Mouse (Mus musculus): ENCODE measurements around the gene Top3a. TPM values are rescaled to one million over a fixed set of nuclear protein-coding genes. Genes with fewer than 3 reads are reported as not detected.

The Top3a gene
- polyA plus RNA-seq, 2 experiments: 14.3 to 17.5 TPM

DNA sequence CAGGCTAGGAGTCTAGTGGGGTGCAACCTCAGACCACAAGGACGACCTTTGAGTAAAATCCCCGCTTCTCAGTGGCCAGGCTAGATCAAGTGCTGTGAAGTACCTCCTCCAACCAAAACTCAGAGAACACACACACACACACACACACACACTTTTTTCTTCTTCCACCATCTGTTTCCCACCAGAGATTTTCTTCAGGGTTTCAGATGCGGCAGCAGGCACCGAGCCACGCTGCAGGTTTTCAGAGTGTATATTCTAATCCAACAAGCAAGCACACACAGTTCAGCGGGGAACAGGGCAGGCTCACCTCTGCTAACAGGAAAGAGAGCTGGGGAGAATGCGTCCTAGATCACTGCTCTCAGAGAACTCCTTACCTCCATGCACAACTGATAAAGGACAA, 21.6 kb downstream of the Top3a start:
- no peak for DNase-seq (ENCODE audit: low spot score)
- H3K4me3 ChIP-seq (replicated peaks; ENCODE audit: low read length): no peak overlapping the region
- WGBS: 95% methylated on average over 7 of the region's 7 CpGs
- ATAC-seq (ENCODE audit: low FRiP score, low read depth): no peak
- no peak overlapping the region for H3K9ac ChIP-seq (ENCODE audit: low read depth, low read length, severe bottlenecking)
- H3K36me3 ChIP-seq (ENCODE audit: control insufficient read depth, insufficient read depth, low read length): peaks cover 87% of the 10 kb centered on the region
- no peak overlapping the region for H3K4me2 ChIP-seq (replicated peaks; ENCODE audit: low read depth, low read length, severe bottlenecking)
- no peak for TF ChIP-seq POLR2A (IDR thresholded peaks at IDR 0.05; ENCODE audit: borderline replicate concordance, extremely low read depth, insufficient read depth, insufficient read length)
- H3K27ac ChIP-seq (replicated peaks; ENCODE audit: low read depth, low read length): no peak overlapping the region
- no peaks in the 10 kb centered on the region for H3K4me1 ChIP-seq (ENCODE audit: control insufficient read depth, insufficient read depth, low read length)
- H3K9me3 ChIP-seq (ENCODE audit: control insufficient read depth, low read length): no peaks in the 10 kb centered on the region
- H3K27me3 ChIP-seq (ENCODE audit: control insufficient read depth, insufficient read depth, low read length): no peaks in the 10 kb centered on the region

DNA sequence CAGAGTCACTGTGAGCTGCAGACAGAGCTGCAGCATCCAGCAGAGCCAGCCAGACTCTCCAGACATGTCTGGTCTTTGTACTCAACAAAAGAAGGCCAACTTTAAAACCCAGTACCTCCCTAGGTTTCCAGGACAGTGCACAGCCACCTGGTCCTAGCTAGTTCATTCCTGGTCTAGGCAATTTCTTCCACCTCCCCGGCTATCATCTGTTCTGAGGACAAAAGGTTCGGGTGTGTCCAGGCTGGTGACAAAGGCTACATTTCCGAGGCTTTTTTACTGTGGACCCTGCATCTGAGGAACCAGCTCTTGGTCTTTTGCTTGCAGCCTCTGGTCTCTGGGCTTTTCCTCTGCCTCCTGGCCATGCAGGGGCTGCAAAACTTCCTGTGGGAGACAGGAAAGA, 36.8 kb downstream of the Top3a start:
- DNase-seq (ENCODE audit: low spot score) (no peak), ATAC-seq (ENCODE audit: low FRiP score, low read depth) (no peak)
- Histone ChIP-seq H3K27me3 (ENCODE audit: control insufficient read depth, insufficient read depth, low read length) (no peaks in the 10 kb centered on the region), H3K36me3 (ENCODE audit: control insufficient read depth, insufficient read depth, low read length) (peaks cover 54% of the 10 kb centered on the region), H3K9me3 (ENCODE audit: control insufficient read depth, low read length) (no peaks in the 10 kb centered on the region), H3K27ac (replicated peaks; ENCODE audit: low read depth, low read length) (no peak overlapping the region), H3K4me2 (replicated peaks; ENCODE audit: low read depth, low read length, severe bottlenecking) (no peak overlapping the region), H3K4me1 (ENCODE audit: control insufficient read depth, insufficient read depth, low read length) (no peaks in the 10 kb centered on the region), H3K4me3 (replicated peaks; ENCODE audit: low read length) (no peak overlapping the region), H3K9ac (ENCODE audit: low read depth, low read length, severe bottlenecking) (no peak overlapping the region)
- 84% methylated on average over 3 of the region's 3 CpGs for WGBS
- no peak for TF ChIP-seq POLR2A (IDR thresholded peaks at IDR 0.05; ENCODE audit: borderline replicate concordance, extremely low read depth, insufficient read depth, insufficient read length)

DNA sequence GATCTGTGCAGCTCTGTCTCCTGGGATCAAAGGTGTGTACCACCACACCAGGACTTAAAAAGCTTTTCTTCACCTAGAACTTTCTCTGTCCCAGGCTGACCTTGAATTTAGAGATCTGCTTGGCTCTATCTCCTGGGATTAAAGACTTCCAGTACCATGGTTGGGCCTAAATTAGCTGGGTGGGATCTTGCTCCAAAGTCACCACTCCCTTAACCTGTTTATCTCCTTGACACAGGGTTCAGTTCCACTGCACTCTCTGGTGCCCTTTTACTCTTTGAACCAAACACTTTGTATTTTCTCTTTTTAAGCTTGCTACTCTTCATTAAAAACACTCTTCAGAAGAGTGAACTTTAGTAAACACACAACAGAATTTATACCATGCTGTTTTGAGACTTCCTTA, 39.7 kb downstream of the Top3a start:
- no peak for ATAC-seq (ENCODE audit: low FRiP score, low read depth)
- Histone ChIP-seq H3K9me3 (ENCODE audit: control insufficient read depth, low read length) (no peaks in the 10 kb centered on the region), H3K36me3 (ENCODE audit: control insufficient read depth, insufficient read depth, low read length) (peaks cover 28% of the 10 kb centered on the region), H3K27ac (replicated peaks; ENCODE audit: low read depth, low read length) (no peak overlapping the region), H3K4me3 (replicated peaks; ENCODE audit: low read length) (no peak overlapping the region), H3K4me2 (replicated peaks; ENCODE audit: low read depth, low read length, severe bottlenecking) (no peak overlapping the region), H3K9ac (ENCODE audit: low read depth, low read length, severe bottlenecking) (no peak overlapping the region), H3K27me3 (ENCODE audit: control insufficient read depth, insufficient read depth, low read length) (no peaks in the 10 kb centered on the region), H3K4me1 (ENCODE audit: control insufficient read depth, insufficient read depth, low read length) (no peaks in the 10 kb centered on the region)
- TF ChIP-seq POLR2A (IDR thresholded peaks at IDR 0.05; ENCODE audit: borderline replicate concordance, extremely low read depth, insufficient read depth, insufficient read length): no peak
- DNase-seq (ENCODE audit: low spot score): no peak

DNA sequence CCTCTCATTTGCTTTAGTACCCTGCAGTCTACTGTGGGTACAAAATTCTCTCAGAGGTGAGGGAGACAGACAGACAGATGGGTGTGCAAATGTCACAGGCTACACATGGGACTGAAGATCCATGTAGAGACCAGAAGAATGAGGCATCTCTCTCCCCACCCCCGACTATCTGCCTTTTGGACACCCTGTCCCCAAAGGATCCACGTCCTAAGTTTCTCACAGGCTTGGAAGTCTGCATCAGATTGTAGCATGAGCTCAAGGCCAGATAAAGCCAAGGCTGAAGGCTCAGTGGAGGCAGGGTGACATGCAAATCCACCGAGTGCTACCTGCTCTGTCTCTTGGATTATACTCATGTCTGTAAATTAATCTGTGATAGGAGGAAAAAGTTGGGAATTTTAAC, 40.7 kb downstream of the Top3a start:
- Histone ChIP-seq H3K9me3 (ENCODE audit: control insufficient read depth, low read length) (no peaks in the 10 kb centered on the region), H3K27ac (replicated peaks; ENCODE audit: low read depth, low read length) (no peak overlapping the region), H3K4me2 (replicated peaks; ENCODE audit: low read depth, low read length, severe bottlenecking) (no peak overlapping the region), H3K4me3 (replicated peaks; ENCODE audit: low read length) (no peak overlapping the region), H3K27me3 (ENCODE audit: control insufficient read depth, insufficient read depth, low read length) (no peaks in the 10 kb centered on the region), H3K36me3 (ENCODE audit: control insufficient read depth, insufficient read depth, low read length) (peaks cover 27% of the 10 kb centered on the region), H3K9ac (ENCODE audit: low read depth, low read length, severe bottlenecking) (no peak overlapping the region), H3K4me1 (ENCODE audit: control insufficient read depth, insufficient read depth, low read length) (no peaks in the 10 kb centered on the region)
- DNase-seq (ENCODE audit: low spot score): no peak
- ATAC-seq (ENCODE audit: low FRiP score, low read depth): no peak
- no peak for TF ChIP-seq POLR2A (IDR thresholded peaks at IDR 0.05; ENCODE audit: borderline replicate concordance, extremely low read depth, insufficient read depth, insufficient read length)
- 80% methylated on average over 3 of the region's 3 CpGs for WGBS

DNA sequence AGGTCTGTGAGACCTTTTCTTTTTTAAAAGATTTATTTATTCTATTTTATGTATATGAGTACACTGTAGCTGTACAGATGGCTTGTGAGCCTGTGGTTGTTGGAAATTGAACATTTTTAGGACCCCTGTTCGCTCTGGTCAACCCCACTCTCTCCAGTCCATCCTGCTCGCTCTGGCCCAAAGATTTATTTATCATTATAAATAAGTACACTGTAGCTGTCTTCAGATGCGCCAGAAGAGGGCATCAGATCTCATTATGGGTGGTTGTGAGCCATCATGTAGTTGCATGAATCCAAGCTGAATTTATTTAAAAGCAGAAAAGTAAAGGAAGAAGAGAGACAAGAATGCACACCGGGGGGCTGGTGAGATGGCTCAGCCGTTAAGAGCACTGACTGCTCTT, 42.0 kb downstream of the Top3a start:
- H3K27me3 ChIP-seq (ENCODE audit: control insufficient read depth, insufficient read depth, low read length): no peaks in the 10 kb centered on the region
- H3K4me2 ChIP-seq (replicated peaks; ENCODE audit: low read depth, low read length, severe bottlenecking): no peak overlapping the region
- H3K9me3 ChIP-seq (ENCODE audit: control insufficient read depth, low read length): no peaks in the 10 kb centered on the region
- ATAC-seq (ENCODE audit: low FRiP score, low read depth): no peak
- no peaks in the 10 kb centered on the region for H3K4me1 ChIP-seq (ENCODE audit: control insufficient read depth, insufficient read depth, low read length)
- no peak overlapping the region for H3K27ac ChIP-seq (replicated peaks; ENCODE audit: low read depth, low read length)
- H3K9ac ChIP-seq (ENCODE audit: low read depth, low read length, severe bottlenecking): no peak overlapping the region
- WGBS: 86% methylated on average over 5 of the region's 5 CpGs
- no peak for TF ChIP-seq POLR2A (IDR thresholded peaks at IDR 0.05; ENCODE audit: borderline replicate concordance, extremely low read depth, insufficient read depth, insufficient read length)
- DNase-seq (ENCODE audit: low spot score): no peak
- H3K4me3 ChIP-seq (replicated peaks; ENCODE audit: low read length): no peak overlapping the region
- peaks cover 32% of the 10 kb centered on the region for H3K36me3 ChIP-seq (ENCODE audit: control insufficient read depth, insufficient read depth, low read length)

DNA sequence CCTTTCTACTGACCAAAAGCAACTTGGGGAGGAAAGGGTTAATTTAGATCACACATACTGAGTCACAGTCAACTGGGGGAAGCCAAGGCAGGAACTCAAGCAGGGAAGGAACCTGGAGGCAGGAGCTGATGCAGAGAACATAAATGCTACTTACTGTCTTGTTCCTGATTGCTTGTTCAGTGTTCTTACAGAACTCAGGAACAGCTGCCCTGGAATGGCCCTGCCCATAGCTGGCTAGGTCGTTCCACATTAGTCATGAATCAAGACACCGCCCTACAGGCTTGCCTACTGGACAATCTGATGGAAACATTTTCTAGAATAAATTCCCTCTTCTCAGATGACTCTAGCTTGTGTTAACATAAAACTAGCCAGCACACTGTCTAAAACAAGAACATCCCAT, 43.0 kb downstream of the Top3a start:
- Histone ChIP-seq H3K4me2 (replicated peaks; ENCODE audit: low read depth, low read length, severe bottlenecking) (no peak overlapping the region), H3K4me3 (replicated peaks; ENCODE audit: low read length) (no peak overlapping the region), H3K4me1 (ENCODE audit: control insufficient read depth, insufficient read depth, low read length) (peaks cover 1% of the 10 kb centered on the region; the same call in 1 of the 2 replicates), H3K9me3 (ENCODE audit: control insufficient read depth, low read length) (no peaks in the 10 kb centered on the region), H3K36me3 (ENCODE audit: control insufficient read depth, insufficient read depth, low read length) (peaks cover 25% of the 10 kb centered on the region), H3K27ac (replicated peaks; ENCODE audit: low read depth, low read length) (no peak overlapping the region), H3K27me3 (ENCODE audit: control insufficient read depth, insufficient read depth, low read length) (no peaks in the 10 kb centered on the region), H3K9ac (ENCODE audit: low read depth, low read length, severe bottlenecking) (no peak overlapping the region)
- ATAC-seq (ENCODE audit: low FRiP score, low read depth) (no peak), DNase-seq (ENCODE audit: low spot score) (no peak)
- no peak for TF ChIP-seq POLR2A (IDR thresholded peaks at IDR 0.05; ENCODE audit: borderline replicate concordance, extremely low read depth, insufficient read depth, insufficient read length)
- 73% methylated on average over 2 of the region's 2 CpGs for WGBS

Measured in limb, embryonic 14.5 days (tissue).